Mouse (Mus musculus) urinary bladder, postnatal 4 days (tissue): ENCODE results near the gene Hhatl.

Experiments used
- DNase-seq, 2 experiments: peaks; one replicate each; pipeline ENCODE4 v3.0.0; 2021 to 2022; ENCODE audit warnings: low spot score in 2 of 2

The Hhatl gene

GRCm38 (mm10) chr9:121807546-121807945 is 15.2 kb upstream of the Hhatl start:
- no peak for DNase-seq

GRCm38 (mm10) chr9:121802747-121803146 is 10.4 kb upstream of the Hhatl start:
- no peak for DNase-seq

DNA sequence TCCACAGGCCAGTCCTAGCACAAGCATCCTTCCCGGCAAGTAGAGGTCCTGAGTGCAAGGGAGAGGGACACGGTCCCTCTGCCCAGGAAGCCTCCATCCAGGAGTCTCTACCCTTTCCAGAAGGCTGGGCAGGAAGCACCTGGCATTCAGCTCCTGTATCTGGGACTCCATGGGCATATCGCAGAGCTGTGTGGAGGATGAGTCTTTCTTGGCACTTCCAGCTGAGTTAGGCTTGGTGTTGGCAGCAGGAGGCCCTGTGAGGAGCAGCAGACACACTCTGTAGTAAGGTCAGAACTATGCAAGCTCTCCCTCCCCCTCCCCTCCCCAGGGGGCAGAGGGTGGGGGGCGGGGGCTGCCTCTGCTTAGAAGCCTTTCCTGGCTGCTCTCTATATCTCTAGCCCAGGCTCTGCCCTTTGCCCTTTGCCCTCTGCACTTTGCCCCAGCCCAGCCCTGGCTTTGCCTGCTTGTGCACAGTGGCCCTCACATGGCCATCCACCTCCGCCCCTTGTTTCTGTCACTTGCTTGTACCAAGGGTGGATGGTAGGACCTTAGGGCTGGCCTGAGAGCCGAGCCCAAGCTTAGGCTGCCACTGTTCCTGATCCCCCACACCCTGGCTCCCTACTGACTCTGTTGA is 6.7 kb upstream of the Hhatl start:
- no peak for DNase-seq

GRCm38 (mm10) chr9:121797722-121798121 is 5.4 kb upstream of the Hhatl start:
- DNase-seq: no peak

DNA sequence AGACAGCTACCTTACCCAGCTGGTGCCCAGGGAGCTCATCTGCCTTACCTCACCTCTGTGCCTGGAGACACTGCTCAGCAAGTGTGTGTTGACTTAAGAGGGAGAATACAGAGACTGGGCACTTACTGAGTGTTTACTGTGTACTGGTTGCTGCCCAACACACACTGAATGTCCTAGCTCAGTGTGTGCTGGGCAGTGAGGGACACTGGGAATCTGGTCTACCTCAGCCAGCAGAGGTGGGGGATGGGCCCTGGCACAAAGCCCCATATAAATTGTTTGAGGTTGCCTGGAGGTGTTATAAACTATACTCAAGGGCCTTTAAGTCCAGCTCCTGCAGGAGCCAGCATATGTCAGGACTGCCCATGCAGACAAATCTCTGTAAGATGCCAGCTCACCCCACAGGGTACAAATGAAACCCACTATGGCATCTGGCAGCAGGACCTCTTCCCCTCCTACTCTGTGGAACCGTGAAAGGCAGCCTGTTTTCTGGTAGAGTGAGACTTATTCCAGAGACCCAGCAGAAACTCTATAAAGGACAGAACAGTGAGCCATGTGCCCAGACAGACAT is 2.7 kb upstream of the Hhatl start:
- DNase-seq: no peak

- DNase-seq: peak; percentile 59 to 80
Observed at GRCm38 (mm10) chr9:121791206-121791605, 1.1 kb downstream of the Hhatl start.

DNA sequence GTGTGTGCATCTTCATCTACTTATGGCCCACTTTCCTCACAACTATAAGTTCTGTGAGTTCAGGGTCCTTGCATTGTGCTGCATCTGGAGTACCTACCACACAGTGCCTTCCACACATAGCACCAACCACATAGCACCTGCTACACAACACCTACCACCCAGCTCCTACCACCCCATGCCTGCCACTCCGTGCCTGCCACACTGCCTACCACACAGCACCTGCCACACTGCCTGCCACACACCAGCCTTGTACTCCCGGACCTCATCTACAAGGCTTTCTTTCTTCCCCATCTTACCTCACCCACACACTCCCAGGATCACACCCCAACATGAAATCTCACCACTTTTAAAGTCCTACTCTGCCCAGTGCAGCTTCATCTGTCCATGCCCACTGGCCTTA is 5.9 kb downstream of the Hhatl start:
- DNase-seq: no peak

DNA sequence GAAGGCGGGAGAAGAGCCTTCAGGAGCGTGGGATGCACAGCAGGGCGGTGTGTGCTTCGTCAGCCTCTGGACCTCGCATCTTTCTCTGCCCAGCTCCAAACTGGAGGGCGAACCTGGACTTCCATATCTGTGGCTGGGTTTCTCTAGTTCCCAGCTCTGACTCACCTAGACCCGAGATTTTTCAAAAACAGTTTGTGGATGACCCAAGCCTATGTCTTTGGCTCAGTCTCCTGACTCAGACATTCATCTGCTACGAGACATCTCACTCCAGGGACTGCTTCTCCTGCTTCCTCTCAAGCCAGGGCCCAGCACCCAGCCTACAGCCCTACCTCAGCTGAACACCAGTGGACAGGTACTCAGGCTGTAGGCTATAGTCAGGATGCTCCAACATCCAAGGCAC is 7.0 kb downstream of the Hhatl start:
- no peak for DNase-seq

DNA sequence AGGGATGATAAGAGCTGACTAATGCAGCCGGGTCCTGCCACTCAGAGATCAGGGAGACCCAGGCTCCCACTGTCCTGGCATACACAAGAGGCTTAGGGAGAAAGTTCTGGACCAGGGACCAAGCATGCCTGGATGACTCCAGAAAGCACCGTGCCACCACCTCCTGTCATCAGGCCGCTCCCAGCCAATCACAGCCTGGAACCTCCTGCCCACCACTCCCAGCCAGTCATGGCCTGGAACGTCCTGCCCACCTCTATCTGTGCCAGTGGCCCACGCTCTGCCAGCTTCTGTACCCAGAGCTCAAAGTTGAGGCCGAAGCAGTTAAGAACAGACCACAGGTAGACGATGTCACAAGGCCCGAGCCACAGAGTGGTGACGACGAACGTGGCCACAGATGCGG is 7.5 kb downstream of the Hhatl start:
- no peak for DNase-seq

- DNase-seq: no peak
Observed at GRCm38 (mm10) chr9:121778066-121778624, 14.2 kb downstream of the Hhatl start.

GRCm38 (mm10) chr9:121777484-121778065 is 14.7 kb downstream of the Hhatl start, which contains the start of gene Klhl40:
TSS of gene Klhl40 (plus strand) at chr9:121777607.
- DNase-seq: no peak

DNA sequence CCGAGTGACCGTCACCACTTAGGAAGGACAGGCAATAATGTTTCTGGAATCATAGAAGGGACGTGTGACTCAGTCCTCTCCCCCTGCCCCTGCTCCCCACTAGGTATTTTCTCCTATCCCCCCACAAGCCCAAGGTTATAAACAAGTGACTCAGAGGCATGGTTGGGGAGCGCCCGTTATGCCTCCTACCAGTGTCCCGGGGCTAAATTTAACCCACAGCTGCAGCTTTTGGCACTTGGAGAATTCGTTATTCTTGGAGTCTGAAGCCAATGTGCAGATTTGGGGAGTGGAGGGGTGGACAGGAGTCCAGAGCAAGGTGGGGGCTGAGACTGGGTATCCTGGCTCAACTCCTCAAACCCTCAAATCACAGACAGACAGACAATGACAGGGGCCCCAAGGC is 15.8 kb downstream of the Hhatl start:
- no peak for DNase-seq

DNA sequence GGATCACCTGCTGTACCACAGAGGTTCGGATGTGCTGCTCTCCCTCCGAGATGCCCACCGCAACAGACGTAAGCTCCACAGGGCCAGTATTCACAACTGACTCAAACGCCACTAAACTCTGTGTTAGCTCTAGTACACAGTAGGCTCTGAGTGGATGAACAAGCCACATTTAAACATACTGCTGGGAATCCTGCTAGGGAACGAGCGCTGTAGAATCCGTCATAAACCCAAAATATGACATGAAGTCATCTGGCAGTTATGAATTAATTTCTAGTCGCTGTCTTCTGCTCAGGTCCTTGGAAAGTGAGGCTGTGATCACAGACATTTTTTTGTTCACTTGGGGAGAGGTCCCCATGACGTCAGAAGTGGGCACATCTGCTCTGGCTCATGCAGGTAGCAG is 16.4 kb downstream of the Hhatl start:
- no peak for DNase-seq

- no peak for DNase-seq
Observed at GRCm38 (mm10) chr9:121772412-121772811, 19.9 kb downstream of the Hhatl start.

DNA sequence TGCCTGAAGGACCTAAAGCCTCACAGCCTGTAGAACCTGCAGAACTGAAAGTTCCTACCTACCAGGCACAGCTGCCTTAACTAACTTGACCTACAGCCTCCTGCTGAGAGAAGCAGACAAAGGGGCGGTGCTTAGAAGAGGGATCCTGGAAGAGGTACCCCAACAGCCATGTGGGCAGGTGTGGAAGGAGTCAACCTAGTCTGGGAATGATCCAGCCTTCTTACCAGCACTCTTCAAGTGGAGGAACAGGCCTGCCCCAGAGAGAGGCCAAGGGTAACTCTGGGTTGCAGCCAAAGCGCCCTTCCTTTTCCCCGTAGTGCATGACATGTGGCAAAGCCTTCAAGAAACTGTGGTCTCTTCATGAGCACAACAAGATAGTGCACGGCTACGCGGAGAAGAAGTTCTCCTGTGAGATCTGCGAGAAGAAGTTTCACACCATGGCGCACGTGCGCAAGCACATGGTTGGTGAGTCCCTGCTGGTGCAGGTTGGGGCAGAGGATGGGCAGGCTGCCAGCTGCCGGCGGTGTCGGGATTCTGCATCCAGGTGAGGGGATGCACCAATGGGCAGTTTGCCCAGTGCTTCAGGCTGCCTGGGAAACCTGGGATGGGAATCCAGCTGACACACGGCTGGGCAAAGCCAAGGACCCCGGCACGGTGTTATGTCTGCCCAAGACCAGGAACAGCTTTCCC is 27.0 kb downstream of the Hhatl start:
- DNase-seq: peak in 1 of 2 experiments; percentile 17

- DNase-seq: peak in 1 of 2 experiments; percentile 37
Observed at GRCm38 (mm10) chr9:121763716-121764115, 28.6 kb downstream of the Hhatl start.

DNA sequence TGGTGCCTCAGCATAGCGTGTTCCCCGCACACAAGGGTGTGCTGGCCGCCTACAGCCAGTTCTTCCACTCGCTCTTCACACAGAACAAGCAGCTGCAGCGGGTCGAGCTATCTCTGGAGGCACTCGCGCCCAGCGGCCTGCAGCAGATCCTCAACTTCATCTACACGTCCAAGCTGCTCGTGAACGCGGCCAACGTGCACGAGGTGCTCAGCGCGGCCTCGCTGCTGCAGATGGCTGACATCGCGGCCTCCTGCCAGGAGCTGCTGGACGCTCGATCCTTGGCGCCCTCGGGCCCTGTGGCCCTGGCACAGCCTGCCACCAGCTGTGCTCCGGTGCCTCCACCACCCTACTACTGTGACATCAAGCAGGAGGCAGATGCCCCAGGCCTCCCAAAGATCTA is 29.5 kb downstream of the Hhatl start:
- peak; percentile 18 to 57 for DNase-seq

- DNase-seq: peak in 1 of 2 experiments; percentile 21
Observed at GRCm38 (mm10) chr9:121762248-121762647, 30.1 kb downstream of the Hhatl start.

DNA sequence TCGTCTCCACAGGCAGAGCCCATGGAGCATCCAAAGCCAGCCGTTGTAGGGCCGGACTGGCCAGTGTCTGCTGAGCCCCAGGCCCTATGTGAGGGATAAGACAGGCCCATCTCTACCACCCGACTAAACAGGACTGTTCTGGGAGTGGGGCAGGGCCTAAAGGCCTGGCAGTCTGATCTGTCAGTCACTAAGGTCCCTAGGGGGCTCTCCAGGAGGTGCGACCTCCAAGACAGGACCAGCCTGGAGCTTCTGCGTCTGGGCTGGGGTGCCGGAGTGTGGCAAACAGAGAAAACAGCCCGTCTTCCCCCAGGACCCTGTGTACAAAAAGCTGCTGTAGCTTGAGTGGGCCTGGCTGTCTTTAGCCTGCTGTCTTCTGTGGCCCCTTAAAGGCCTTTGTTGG is 30.5 kb downstream of the Hhatl start:
- peak; percentile 18 to 53 for DNase-seq

GRCm38 (mm10) chr9:121761091-121761665 is 31.1 kb downstream of the Hhatl start:
- peak; percentile 49 to 60 for DNase-seq

DNA sequence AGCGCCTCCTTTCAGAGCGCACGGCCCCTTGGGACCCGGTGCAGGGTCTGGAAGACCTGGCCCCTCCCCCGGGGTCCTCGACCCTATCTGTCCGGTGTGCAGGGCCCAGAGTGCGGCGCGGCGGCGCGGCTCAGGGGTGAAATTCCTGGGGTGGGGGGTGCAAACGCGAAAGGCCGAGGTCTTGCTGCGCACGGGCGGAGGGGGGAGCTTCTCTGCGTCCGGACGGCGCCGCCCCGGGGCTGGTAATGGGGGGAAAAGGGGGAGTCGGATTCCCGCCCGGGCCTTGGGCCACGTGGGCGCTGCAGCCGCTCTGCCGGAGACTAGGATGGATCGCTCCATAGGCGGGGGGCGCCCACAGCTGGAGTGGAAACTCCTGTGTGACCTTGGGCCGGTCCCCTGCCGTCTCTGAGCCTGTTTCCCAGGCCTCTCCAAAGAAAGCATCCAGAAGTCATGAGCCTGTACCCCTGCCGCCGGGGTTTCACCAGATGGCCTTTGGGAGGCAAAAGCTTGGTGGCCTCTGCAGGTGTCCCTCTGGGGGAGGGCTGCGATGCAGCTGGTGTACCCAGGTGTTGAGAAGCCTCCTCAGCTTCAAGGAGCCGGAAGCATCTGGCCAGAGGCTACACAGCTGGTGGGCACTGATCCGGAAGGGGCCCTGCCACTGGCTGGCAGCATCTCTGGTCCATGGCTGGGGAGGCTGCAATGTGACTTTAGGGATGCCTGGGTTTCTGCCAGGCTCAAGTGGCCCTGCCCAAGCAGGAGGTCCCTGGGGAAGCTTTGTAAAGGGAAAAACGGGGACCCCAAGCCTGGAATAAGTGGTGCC is 31.8 kb downstream of the Hhatl start:
- peak; percentile 83 to 88 for DNase-seq
